Mouse (Mus musculus) ovary, adult 2 months (tissue): Measurements from ENCODE around the gene Nprl2. TPM values are rescaled to one million over a fixed set of nuclear protein-coding genes. Genes with fewer than 3 reads are reported as not detected.

Experiments used
- polyA plus RNA-seq: library from polyadenylated mRNA; depleted of rRNA; stranded (reverse); fragments of >200 nt; gene quantifications from 2 replicates; pipeline ENCODE4 v1.2.3, GENCODE M21; 2012; rRNA removed

The Nprl2 gene
- polyA plus RNA-seq = 31.6 and 40.4 TPM in 2 replicates

GRCm38 (mm10) chr9:107541474-107542351 is at the start of gene Nprl2, which contains the start of gene Cyb561d2:
TSS of gene Nprl2 (plus strand) at chr9:107542226.
TSS of gene Cyb561d2 (minus strand) at chr9:107542193.

GRCm38 (mm10) chr9:107533791-107534407 is 8.1 kb upstream of the Nprl2 start, which contains the start of gene Tmem115:
TSS of gene Tmem115 (plus strand) at chr9:107533945.

GRCm38 (mm10) chr9:107547026-107547425 is 5.0 kb downstream of the Nprl2 start, which contains the start of gene Zmynd10:
TSS of gene Zmynd10 (plus strand) at chr9:107547298.

GRCm38 (mm10) chr9:107551117-107551889 is 9.3 kb downstream of the Nprl2 start, which contains the start of gene Rassf1:
TSS of gene Rassf1 (plus strand) at chr9:107551555.

GRCm38 (mm10) chr9:107563029-107563581 is 21.1 kb downstream of the Nprl2 start, which contains the start of gene Tusc2:
TSS of gene Tusc2 (plus strand) at chr9:107563255.

GRCm38 (mm10) chr9:107567702-107568319 is 25.8 kb downstream of the Nprl2 start, which contains the start of gene Hyal2:
TSS of gene Hyal2 (plus strand) at chr9:107567945.

GRCm38 (mm10) chr9:107576357-107577107 is 34.5 kb downstream of the Nprl2 start, which contains the start of gene Hyal1:
TSS of gene Hyal1 (plus strand) at chr9:107576927.

GRCm38 (mm10) chr9:107578587-107578986 is 36.6 kb downstream of the Nprl2 start, which contains the start of gene Naa80:
TSS of gene Naa80 (plus strand) at chr9:107578887.

GRCm38 (mm10) chr9:107580501-107581317 is 38.7 kb downstream of the Nprl2 start, which contains the start of gene Hyal3:
TSS of gene Hyal3 (plus strand) at chr9:107580818.

GRCm38 (mm10) chr9:107586974-107587832 is 45.2 kb downstream of the Nprl2 start, which contains the start of gene Ifrd2:
TSS of gene Ifrd2 (plus strand) at chr9:107587642.

Other genes with a start within 250 kb of the Nprl2 start
- 36.8 and 37.0 TPM in 2 replicates for gene Cish, start 246.2 kb upstream of the Nprl2 start, polyA plus RNA-seq
- gene Hemk1, start 203.9 kb upstream of the Nprl2 start, polyA plus RNA-seq = 19.0 and 27.1 TPM in 2 replicates
- 0.86 and 1.1 TPM in 2 replicates for gene 6430571L13Rik, start 201.6 kb upstream of the Nprl2 start, polyA plus RNA-seq
- gene Cacna2d2, start 142.6 kb upstream of the Nprl2 start, polyA plus RNA-seq = 4.9 and 5.3 TPM in 2 replicates
- gene Tmem115, start 8.3 kb upstream of the Nprl2 start, polyA plus RNA-seq = 86.5 and 92.7 TPM in 2 replicates
- 70.4 and 85.0 TPM in 2 replicates for gene Cyb561d2, start within 50 bp of the Nprl2 start, polyA plus RNA-seq
- 13.6 and 15.0 TPM in 2 replicates for gene Zmynd10, start 5.1 kb downstream of the Nprl2 start, polyA plus RNA-seq
- 40.1 and 43.3 TPM in 2 replicates for gene Rassf1, start 9.3 kb downstream of the Nprl2 start, polyA plus RNA-seq
- gene Tusc2, start 21.0 kb downstream of the Nprl2 start, polyA plus RNA-seq = 74.2 and 84.8 TPM in 2 replicates
- 121 and 127 TPM in 2 replicates for gene Hyal2, start 25.7 kb downstream of the Nprl2 start, polyA plus RNA-seq
- 12.8 and 16.7 TPM in 2 replicates for gene Hyal1, start 34.7 kb downstream of the Nprl2 start, polyA plus RNA-seq
- 97.2 and 99.9 TPM in 2 replicates for gene Naa80, start 36.7 kb downstream of the Nprl2 start, polyA plus RNA-seq
- 1.7 and 2.0 TPM in 2 replicates for gene Hyal3, start 38.6 kb downstream of the Nprl2 start, polyA plus RNA-seq
- gene Ifrd2, start 45.4 kb downstream of the Nprl2 start, polyA plus RNA-seq = 62.0 and 68.5 TPM in 2 replicates
- 33.8 and 37.7 TPM in 2 replicates for gene Sema3b, start 67.0 kb downstream of the Nprl2 start, polyA plus RNA-seq
- 769 and 826 TPM in 2 replicates for gene Gnai2, start 93.1 kb downstream of the Nprl2 start, polyA plus RNA-seq
- gene Slc38a3, start 127.3 kb downstream of the Nprl2 start, polyA plus RNA-seq = 286 and 357 TPM in 2 replicates
- gene Gnat1, start 137.5 kb downstream of the Nprl2 start, polyA plus RNA-seq = 0.17 and 0.21 TPM in 2 replicates
- gene Sema3f, start 168.2 kb downstream of the Nprl2 start, polyA plus RNA-seq = 123 and 153 TPM in 2 replicates
- gene Rbm5, start 228.8 kb downstream of the Nprl2 start, polyA plus RNA-seq = 69.0 and 96.6 TPM in 2 replicates